Mouse (Mus musculus) cerebellum, adult 2 months (tissue): Measurements from ENCODE around the gene Fras1.

Experiments used
- CTCF ChIP-seq: fragments of 200-500 bp; IDR thresholded peaks from 2 replicates; pipeline ENCODE4 v1.5.1; 2011; ENCODE audit warnings: low read depth, mild to moderate bottlenecking, control low read depth, low read length, moderate library complexity, borderline replicate concordance; ENCODE audit not compliant: insufficient read depth
- POLR2A ChIP-seq: fragments of 200-500 bp; IDR thresholded peaks from 2 replicates; pipeline ENCODE4 v1.6.1; 2011; ENCODE audit warnings: low read length, control low read depth, borderline replicate concordance; ENCODE audit not compliant: insufficient read depth

DNA sequence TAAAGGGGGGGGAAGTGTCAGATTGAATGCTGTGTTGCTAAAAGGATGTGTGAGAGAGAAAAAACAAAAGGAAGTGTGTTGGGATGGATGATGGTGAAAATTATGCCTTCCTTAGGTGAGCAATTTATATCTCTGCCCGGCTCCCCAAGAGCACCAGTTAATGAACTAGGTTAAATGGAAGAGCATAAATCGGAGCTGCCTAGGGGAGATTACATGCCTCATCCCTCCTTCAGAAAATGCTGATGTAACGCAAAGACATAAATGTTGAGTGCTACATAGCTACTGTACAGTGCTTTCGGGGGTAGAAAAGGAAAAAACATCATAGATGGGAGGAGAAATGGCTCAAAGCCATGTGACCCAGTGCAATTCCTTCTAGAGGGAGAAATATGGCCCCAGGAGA lies 339.0 kb downstream of the Fras1 start:
- TF ChIP-seq POLR2A, result no peak
- TF ChIP-seq CTCF, result no peak
